Mouse (Mus musculus) natural killer cell, adult 2 months (primary cell): Measurements from ENCODE around the gene Gjc3.

Source experiments
- DNase-seq, 2 experiments: peaks; one replicate each; pipeline ENCODE4 v3.0.0; 2022; ENCODE audit warnings: low spot score in 2 of 2

The Gjc3 gene

DNA sequence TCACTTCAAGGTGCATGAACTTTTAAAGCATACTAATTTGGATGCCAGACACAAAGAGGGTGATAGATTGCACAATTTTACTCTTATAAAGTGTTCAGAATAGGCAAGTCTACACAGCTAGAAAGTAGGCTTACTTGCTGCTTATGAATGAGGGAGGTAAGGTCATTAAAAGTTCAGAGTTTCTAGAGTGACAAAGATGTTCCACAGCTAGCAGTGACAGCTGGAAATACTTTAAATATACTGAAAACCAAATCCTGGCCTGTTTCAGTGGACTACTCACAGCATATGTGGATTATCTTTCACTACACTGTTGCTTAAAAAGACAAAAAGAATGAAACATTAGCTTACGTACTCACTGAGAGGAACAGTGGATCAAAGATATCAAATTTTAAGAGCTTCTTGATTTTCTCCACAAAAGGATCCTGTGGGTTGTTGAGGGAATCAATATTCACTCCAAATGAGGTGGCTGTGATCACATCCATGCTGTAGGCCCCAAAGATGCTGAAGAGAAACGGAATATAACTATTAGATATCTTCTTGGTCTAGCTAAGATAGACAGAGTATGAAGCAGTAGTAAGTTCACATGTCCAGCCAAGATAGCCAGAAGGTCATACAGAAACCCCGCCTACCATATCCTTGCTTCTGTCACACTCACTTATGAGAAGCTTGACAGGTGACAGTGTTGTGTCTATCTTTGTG lies 53.2 kb downstream of the Gjc3 start:
- no peak for DNase-seq
